Mouse (Mus musculus) olfactory bulb, adult 2 months (tissue): ENCODE results near the gene Cfap57.

ENCODE experiments used
- CTCF ChIP-seq: fragments of 200-500 bp; IDR thresholded peaks from 2 replicates; pipeline ENCODE4 v1.5.1; 2012; ENCODE audit warnings: low read depth, mild to moderate bottlenecking, low read length, moderate library complexity; ENCODE audit not compliant: insufficient read depth
- POLR2A ChIP-seq: fragments of 200-500 bp; IDR thresholded peaks from 2 replicates; pipeline ENCODE4 v1.6.1; 2012; ENCODE audit warnings: mild to moderate bottlenecking, low read depth, low read length, moderate library complexity; ENCODE audit not compliant: insufficient read depth

GRCm38 (mm10) chr4:118535610-118536009 is 85.0 kb downstream of the Cfap57 start:
- TF ChIP-seq POLR2A, result no peak
- no peak for TF ChIP-seq CTCF
